Mouse (Mus musculus) retina, postnatal 1 day (tissue): Measurements from ENCODE around the gene Scrn1.

Source experiments
- DNase-seq: peaks from one replicate; pipeline ENCODE4 v3.0.0-alpha.2; 2012

The Scrn1 gene

DNA sequence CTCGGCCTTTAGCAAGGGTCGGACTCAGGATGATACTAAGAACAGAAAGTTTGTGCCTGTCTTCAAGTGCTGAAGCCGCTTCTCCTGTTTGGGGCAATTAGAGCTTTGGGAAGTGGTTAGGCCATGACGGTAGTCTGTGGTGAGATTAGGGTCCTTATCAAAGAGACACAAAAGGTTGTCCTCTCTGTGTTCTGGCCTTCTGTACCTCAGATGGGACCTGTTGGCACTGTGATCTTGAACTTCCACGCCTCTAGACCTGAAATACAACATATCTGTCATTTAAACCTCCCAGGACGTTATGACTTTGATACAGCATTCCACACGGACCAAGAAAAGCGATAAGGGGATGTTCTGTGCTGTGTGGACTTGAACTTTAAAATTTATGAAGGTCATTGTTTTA, 37.6 kb downstream of the Scrn1 start:
- DNase-seq = no peak

DNA sequence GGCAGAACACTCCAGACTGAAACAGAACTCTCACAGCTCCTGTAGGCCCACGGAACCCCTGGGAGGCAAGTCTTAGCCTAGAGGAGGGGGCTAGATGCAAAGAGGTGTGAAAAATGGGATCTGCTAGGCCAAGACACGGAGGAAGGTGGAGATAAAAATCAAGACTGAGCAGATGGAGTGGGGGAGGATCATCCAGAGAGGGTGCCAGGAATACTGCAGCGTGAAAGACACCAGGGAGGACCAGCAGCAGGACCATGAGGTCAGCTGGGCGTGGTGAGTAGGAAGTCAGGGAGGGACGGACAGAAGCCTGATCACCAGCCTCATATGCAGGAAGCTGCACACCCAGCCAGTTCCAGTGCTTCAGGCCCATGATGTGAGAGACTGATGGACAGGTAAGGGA, 47.5 kb downstream of the Scrn1 start:
- DNase-seq = no peak

DNA sequence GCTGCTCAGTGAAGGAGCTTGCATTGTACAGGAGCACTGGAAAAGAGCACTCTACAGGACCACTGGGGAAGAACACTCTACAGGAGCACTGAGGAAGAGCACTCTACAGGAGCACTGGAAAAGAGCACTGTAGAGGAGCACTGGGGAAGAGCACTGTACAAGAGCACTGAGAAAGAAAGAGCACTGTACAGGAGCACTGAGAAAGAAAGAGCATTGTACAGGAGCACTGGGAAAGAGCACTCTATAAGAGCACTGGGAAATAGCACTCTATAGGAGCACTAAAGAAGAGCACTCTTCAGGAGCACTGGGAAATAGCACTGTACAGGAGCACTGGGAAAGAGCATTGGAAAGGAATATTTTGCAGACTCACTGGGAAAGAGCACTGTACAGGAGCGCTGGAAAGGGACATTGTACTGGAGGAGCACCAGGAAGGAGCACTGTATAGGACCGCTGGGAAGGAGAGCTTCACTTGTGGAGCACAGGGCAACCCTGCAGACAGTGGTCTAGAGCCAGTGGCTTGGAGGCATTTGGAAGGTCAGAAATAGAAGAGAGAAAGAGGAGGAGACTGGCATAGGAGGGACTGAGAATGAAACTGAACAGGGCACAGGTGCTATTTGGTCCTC, 49.7 kb downstream of the Scrn1 start:
- DNase-seq = no peak

DNA sequence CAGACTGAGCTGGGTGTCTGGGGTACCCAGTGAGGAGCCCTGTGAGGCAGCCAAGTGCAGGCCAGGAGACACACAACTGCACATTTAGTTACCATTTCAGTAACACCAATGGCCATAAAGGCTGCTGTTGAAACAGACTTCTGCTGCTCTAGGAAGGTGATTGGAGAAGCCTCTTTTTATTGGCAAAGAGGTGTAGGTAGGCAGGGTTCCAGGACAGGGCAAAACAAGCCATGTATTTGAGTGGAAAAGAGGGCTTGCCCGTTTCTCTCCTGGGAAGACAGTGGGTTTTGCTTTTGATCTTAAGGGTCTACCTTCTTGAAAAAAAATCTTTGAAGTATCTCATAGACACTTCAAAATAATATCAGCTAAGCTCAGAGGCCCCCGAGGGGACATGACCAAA, 54.0 kb downstream of the Scrn1 start:
- no peak for DNase-seq

DNA sequence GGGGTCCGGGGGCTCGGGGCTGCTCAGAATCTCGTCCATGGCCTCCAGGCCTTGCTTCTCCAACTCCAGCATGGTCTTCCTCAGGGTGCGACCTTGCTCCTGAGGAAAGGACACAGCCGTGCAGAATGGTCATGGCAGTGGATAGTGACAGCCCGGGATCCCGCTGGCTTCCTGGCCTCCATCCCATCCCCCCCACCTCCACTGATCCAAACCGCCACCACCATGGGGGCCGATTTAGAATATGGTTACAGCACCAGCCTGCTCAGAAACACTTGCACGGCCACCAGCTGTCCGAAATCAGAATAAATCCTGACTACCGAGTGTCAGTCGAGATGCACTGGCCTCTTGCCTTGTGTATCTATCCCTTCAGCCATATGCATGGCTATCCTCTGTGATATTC, 57.0 kb downstream of the Scrn1 start:
- no peak for DNase-seq

DNA sequence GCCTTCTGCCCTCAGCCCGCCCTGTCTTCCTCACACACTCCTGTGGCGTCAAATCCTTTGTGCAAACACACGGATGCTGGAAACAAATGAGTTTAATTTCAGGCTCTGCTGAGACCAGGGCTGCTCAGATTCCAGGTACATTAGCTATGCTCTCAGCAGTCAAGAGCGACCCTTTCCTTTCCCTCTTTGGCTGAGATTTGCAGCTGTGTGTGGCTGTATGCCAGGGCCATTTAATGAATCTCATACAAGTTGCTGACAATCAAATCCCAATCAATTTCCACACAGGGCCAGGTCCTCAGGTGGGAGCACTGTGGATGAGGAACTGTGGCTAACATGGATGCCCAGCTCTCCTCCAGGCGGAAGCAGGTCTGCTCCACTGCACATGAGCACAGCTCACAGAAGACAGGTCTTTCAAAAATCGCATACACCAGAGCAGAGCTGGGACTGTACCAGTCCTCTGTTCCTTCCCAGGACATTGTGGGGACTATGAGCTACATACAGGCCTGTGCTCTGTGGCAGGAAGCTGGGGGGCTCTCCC, 58.0 kb downstream of the Scrn1 start:
- peak; percentile 33 for DNase-seq

DNA sequence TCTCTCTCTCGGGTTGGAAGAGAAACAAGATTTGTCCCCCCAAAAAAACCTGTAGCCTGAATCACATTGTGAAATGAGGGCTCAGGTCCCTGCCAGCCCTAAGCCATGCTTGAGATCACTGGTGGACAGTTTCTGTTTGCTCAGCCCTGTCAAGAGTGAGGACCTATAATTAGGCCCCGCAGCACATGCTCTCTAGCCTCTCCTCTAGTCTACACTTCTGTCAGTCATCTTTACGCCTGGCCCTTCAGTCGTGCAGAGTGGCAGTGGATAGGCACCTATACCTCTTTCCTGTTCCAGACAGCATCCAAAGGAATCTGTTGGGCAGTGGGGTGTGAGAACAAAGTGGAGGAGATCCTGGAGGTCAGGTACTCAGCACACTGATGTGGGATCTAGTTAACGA, 58.5 kb downstream of the Scrn1 start:
- peak; percentile 24 for DNase-seq

DNA sequence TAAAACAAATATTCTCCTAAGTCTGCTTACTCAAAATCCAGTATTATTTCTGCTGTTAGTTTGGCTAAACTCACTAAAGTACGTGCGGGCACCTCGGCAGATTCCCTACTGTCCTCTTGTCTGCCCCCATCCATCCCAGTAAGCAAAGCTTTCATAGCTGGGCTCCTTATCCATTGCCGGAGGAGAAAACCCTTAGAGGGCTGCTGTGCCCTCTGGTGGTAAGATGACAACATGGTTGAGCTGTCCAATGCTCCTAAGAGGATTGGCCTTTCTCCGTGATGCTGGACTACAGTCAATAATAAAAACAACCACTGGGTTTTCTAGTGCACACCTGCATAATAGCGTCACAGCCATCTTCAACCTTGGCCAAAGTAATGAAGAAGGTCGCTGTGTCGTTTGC, 59.3 kb downstream of the Scrn1 start:
- DNase-seq = peak; percentile 81

DNA sequence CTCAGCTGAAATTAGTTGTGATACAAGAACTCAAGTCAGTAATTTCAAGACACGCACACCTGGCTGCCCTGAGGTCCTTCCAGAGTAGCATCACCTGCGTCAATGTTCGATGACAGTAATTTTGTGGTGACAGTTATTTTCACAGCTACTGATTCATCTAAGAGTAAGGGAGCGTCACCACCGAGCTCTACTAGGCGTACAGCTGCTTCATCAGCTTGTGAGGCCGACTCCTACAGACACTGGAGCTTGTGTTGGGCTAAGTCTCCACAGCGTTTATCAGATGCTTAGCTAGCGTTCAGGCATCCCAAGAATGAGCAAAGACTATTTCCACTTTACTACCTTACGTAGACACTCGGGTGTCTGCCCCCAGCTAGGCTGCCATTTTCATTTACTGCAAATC, 60.0 kb downstream of the Scrn1 start:
- no peak for DNase-seq

DNA sequence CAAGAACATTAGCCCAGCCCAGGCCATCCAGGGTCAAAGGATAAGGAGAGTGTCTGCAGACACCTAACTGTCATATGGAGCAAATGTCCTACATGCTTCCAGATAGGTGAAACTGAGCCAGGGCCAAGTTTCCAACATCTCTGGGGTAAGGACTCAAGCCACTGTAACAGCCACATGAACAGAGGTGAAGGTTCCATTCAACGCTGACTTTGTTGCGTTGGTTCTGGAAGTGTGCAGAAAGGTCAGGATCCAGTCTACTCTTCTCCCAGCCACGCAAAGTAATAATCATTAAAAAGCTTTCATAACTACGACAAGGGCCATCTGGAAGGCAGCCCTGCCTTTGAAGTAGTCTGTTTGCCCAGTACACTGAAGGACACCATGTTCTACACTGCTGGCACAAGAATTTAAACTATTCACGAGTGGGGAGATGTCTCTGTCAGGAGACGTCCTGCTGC, 63.6 kb downstream of the Scrn1 start:
- DNase-seq = no peak

DNA sequence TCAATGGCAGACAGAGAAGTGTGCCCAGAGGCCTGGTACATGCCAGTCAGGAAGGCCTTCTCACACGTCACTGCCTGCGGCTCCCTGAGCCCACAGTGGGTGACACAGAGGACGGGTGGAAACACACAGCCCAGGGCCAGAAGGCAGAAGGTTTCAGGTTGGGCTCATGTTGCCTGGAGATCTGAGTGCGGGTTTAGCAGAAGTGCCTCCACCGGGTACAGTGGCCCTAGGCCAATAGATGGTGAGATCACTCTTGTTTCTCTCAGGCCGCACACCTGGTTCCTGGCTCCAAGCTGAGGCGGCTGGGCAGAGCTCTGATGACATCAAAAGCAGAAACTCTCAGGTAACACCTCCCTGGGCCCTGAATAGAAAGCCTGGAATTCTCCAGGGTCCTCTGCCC, 70.1 kb downstream of the Scrn1 start:
- no peak for DNase-seq

DNA sequence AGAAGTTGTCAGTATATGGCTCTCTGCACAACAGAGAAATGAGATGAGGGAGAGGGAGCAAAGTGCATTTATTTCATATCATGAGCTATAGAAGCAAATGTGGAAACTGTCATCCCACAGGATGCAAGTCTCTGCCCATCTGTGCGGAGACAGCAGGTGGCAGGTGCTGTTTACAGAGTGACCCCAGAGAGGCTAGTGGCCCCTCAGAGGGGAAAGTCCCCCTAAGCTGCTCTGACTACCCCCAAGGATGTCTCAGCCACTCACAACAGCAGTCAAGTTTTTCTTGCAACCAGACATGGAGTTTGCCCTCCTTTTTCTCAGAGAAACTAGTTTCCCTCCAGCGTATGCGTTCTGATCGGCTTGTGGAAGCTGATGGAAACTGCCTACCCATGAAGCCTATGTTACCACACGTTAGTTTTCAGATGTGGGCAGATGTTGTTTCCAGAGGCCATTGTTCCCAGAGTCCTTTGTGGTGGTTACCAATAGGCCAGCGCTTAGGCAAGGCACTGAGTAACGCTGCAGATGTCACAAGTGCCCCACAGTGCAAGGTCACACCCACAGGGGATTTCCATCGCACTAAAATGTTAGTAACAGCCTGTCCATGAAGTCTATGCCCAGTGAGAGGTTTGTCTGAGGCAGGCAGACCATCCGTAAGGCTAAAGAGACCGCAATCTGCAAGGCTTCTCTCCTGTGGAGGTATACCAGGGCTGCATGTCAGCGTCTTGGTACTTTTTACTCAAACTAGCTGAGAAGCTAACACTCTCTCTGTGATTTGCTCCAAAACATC, 71.5 kb downstream of the Scrn1 start:
- no peak for DNase-seq

DNA sequence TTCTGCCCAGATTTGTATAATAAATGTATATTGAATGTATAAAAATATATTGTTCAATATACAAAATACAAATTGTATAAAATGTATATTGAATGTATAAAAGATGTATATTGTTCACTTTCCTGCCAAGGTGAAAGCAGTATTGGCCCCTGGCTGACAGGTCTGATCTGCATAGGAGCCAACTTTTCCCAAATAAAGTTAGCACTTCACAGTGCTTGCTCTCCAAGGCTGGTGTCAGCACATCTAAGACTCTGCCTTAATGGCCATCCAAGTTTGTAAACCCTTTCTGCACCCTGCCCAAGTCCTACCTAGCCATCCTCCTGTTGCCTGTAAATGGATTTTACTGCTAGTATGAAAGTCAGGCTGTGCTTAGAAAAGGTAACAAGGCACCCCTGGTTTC, 72.2 kb downstream of the Scrn1 start:
- DNase-seq = no peak

DNA sequence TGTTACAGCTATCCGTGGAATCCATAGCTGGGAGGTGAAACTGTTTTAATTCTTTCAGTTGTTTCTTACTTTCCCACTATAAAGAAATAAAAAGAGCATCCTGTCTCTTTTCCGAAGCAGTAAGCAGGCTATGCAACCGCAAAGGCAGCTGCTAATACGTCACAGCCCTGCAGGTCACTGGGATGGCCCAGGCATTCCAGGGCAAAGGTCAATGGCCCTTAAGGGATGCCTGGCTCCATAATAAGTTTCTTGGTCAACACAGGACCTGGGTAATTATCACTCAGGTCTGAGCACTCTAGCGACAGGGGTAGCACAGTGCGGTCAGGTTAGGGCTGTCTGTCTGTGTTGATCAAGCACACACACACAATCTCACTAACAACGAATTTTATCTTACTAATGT, 75.2 kb downstream of the Scrn1 start:
- DNase-seq = no peak

DNA sequence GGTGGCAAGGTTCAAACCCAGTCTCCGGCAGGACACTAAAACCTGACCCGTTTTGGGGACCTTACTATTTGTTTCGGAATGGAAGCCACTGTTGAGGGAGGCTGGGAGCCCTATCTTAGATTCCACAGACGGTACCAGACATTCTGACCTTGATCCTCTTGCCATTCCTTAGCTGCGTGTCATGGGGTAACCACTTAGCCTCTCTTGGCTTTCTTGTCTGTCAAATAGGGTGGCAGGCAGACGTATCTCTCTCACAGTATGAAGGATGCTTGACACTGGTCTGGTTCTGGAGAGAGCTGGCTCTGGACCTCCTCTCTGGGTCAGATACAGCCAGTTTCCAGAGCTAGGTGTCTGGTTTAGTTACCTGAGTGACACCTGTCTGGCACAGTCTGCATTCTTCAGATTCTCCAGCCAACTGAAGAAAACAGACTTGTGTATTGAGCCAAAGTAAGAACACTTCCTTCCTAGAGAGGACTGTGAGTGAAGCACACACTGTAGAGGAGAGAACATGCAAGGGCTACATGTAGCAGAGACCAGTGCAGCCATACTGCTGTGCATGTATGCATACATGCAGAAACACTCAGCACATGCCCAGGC, 80.2 kb downstream of the Scrn1 start:
- no peak for DNase-seq

DNA sequence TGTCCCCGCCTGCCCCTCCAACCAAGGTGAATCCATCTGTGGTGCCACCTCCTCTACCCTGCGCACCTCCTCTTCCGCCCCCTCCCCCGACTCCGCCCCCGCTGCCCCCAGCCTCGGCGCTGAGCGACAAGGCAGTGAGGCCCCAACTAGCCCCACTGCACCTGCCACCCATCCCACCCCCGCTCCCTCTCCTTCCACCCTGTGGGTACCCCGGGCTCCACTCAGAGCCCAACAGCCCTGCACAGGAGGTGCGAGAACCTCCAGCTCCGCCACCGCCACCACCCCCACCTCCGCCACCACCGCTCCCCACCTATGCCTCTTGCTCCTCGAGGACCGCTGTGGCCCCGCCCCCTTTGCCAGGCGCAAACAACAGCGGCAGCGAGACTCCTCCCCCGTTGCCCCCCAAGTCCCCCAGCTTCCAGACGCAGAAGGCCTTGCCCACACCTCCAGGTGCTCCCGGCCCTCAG, 80.8 kb downstream of the Scrn1 start:
- DNase-seq = peak; percentile 47

DNA sequence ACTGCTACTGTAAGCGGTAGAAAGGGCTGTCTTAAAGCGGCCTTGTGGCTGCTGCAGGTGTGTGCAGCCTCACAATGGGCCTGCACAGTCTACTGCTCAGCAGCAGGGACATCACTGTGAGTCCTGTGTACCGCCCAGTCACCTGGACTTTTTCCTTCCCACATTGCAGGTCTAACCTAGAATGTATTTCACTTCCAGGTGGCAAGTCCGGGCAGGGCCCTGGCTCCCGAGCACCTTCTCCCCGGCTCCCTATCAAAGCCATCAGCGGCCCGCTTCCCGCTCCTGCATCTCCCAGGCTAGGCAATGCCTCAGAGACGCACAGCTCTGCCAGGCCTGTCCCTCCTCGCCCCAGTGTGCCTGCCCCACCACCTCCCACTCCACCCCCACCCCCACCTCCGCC, 81.3 kb downstream of the Scrn1 start:
- no peak for DNase-seq

DNA sequence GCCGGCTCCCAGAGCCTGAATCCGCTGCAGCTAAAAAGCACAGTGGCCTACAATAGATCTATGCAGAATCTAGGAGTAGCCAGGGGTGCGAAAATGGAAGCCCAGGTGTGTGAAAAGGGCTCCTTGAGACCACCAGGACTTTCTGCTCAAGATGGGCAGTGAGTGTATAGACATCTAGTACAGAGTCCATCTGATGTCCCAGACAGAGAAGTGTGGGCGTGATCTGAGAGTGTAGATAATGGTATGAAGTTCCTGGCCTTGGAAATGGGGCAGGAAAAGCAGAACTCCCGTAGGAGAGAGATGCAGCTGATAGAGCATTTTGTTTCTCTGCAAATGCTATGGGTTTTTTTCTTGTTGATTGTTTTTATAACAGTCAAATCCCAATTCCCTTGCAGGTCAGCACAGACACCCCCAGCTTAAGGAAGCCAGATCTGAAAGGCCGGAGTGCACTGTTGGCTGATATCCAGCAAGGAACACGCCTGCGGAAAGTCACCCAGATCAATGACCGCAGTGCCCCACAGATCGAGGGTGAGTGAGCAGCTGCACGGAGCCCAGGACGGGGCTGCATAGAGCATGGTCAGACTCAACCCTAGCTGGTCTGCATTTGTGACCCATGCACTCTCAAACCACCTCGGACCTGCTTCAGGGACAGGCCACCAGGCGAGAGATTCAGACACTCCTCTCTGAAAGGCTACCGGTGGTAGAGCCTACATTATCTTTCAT, 84.7 kb downstream of the Scrn1 start:
- DNase-seq = no peak

DNA sequence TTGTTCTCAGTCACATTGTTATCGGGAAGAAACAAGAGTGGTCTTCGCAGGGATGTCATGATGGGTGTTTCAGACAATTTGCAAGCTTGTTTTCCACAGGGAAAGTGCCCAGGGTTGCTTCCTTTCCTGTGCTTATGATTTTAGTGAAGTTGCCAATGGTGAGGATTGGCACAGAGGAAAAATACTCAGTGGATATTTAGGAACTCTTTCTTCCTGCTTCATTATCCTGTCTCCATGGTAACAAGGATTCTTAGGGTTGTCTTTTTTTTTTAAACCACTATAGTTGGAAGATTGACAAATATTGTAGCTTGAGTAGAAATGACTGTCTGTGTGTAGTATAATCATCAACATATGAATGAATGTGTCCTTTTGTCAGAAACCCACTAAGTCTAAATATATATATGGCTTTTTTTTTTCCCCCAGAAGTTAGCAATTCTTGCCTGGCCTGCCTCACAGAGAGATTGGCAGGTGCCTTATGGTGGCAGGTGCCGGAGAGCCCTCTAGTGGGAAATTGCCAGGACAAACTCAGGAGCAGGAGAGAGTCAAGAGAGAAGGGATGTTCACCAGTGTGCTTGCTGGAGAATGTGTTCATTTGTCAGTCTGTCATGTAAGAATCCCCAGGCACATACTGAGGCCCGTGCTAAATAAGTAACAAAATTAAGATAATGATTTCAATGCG, 87.5 kb downstream of the Scrn1 start:
- no peak for DNase-seq

DNA sequence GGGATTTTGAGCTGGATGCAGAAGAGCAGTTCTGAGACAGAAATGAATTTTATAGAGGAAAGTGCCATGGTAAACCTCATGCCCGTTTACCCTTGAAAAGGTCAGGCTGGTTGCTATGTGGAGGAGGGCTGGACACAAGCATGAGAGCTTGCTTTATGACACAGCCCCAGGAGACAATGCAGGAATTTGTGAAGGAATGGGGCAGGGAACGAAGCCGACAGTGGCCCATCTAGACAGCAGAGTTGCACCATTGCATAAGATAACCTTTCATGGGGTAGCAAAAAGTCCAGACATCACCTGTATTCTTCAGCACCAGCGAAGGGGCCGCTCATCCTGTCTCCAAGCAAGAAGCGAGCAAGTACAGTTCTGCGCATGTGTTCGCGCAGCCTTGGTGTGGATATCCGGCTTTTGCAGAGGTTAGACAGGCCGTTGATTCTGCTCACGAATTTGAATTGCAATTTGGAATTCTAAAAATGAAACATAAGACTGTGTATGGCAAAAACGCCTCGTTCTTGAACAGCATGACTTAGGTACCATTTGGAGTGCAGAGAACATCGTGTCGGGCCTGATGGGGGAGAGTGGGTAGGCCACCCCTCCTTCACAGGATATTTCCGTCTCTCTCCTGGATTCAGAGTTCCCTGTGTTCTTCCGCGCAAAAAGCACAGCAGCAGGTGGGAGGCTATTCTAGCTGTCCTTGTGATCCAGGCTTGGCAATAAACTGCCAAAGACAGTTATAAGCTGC, 90.2 kb downstream of the Scrn1 start:
- no peak for DNase-seq

DNA sequence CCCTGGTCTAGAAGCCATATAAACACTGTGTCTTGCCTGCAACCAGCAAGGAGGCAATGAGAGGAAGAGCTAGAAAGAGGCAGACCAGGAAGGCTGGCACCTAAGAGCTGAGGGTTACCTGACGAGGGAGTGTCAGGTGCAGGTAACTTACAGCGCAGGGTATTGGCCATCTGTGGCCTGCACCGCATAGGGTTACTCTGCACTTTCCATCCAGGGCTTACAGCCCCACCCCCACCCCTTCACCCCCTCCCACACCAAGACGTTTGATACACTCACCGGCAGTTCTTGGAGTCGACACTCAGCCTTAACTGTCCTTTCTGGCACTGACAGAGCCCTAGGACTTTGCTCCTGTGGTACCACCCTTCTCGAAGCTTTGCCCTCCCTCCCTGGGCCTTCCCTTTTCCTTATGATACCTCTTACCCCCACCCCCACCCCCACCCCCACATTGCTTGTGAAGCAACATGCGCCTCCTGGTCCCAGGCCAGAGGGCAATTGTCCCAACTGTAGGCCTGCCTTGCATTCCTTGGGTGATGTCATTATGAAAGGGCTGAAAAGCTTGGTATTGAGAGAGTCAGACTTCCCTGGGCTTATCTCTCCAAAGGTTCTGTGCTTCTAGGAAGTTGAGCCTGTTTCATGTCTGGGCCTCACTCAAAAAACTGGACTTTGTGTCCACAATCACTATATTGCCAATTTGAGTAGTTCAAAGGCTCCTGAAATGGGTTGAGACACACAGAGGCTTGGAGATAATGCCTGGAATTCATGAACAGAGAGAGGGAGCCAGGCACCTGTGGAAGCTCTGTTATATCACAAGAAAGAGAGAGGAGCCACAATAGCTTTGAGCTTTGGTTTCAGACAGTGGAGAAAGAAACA, 93.2 kb downstream of the Scrn1 start:
- DNase-seq = no peak
